In genomic region chr13:107969961-107970391, GRCm38 (mm10) we compare ENCODE assay signal across 10 mouse cellular contexts.
DNase-seq lines count a peak whose midpoint lies in the region; ATAC-seq lines count a peak whose summit lies in the region.
"Had no signal": no experiment of that assay in that cellular context is flagged by ENCODE, and none has a peak within 500 bp of the region (broad histone marks: within the 10 kb centered on the region; RNA-seq: fewer than 3 reads in every experiment).

No protein-coding gene starts in this region.

- intact Hi-C loops in left cerebral cortex, postnatal 14 days (cut with DNase I), result loop anchor here (10.0 kb wide), 1 partner anchor 155 kb away; no protein-coding TSS in a partner anchor

- H3K9ac ChIP-seq in forebrain, embryonic 11.5 days (ENCODE audit: low read length), result peak overlapping the region; percentile 6; the same call in 1 of the 2 replicates
- H3K9ac ChIP-seq: liver, embryonic 14.5 days had no signal

- DNase-seq in forebrain, embryonic 11.5 days (ENCODE audit: low spot score), result no peak
- DNase-seq in forebrain, embryonic 10.5 days (ENCODE audit: extremely low spot score, low spot score), result no peak
- peak; percentile 64 for DNase-seq in Muller cell, postnatal 12 days (ENCODE audit: inconsistent ontology term)
- peak; percentile 32 to 34 for DNase-seq in frontal cortex, postnatal 14 days (ENCODE audit: low spot score in 2 of 2)
- DNase-seq in left cerebral cortex, postnatal 14 days (ENCODE audit: low spot score in 2 of 2), result peak; percentile 43 to 49
- DNase-seq in MN1 (ENCODE audit: low spot score), result no peak
- no peak for DNase-seq in T-cell, adult 2 months (ENCODE audit: low spot score)
- DNase-seq: adrenal gland, postnatal 10 days had no signal

- no peaks in the 10 kb centered on the region for H3K36me3 ChIP-seq in forebrain, embryonic 11.5 days (ENCODE audit: control insufficient read depth, insufficient read depth, low read length)
- no peaks in the 10 kb centered on the region for H3K36me3 ChIP-seq in forebrain, embryonic 10.5 days (replicated peaks)

- H3K4me2 ChIP-seq in forebrain, embryonic 11.5 days (ENCODE audit: low read depth, low read length, severe bottlenecking), result no peak overlapping the region

- no peak overlapping the region for H3K4me3 ChIP-seq in forebrain, embryonic 11.5 days (ENCODE audit: low read depth, low read length)
- no peak overlapping the region for H3K4me3 ChIP-seq in forebrain, embryonic 10.5 days

- H3K4me1 ChIP-seq in forebrain, embryonic 11.5 days (replicated peaks; ENCODE audit: control insufficient read depth, insufficient read depth, low read length), result peaks cover 4% of the 10 kb centered on the region; the same call in 1 of the 2 replicates
- peaks cover 26% of the 10 kb centered on the region for H3K4me1 ChIP-seq in forebrain, embryonic 10.5 days

- H3K27ac ChIP-seq in forebrain, embryonic 11.5 days (ENCODE audit: low read depth, low read length), result no peak overlapping the region
- H3K27ac ChIP-seq in forebrain, embryonic 10.5 days, result no peak overlapping the region
- H3K27ac ChIP-seq: liver, embryonic 14.5 days had no signal

- WGBS in forebrain, embryonic 11.5 days, result 14% methylated on average over 7 of the region's 7 CpGs
- WGBS in forebrain, embryonic 10.5 days, result 18% methylated on average over 7 of the region's 7 CpGs

- peak; percentile 77 for ATAC-seq in forebrain, embryonic 11.5 days (replicated peaks; ENCODE audit: low FRiP score)
- no peak for ATAC-seq in CD4-positive, CD25-positive, alpha-beta regulatory T cell, adult 4 months

- no peaks in the 10 kb centered on the region for H3K27me3 ChIP-seq in forebrain, embryonic 11.5 days (ENCODE audit: control insufficient read depth, insufficient read depth, low read length)
- H3K27me3 ChIP-seq in forebrain, embryonic 10.5 days (ENCODE audit: poor library complexity, severe bottlenecking), result no peaks in the 10 kb centered on the region

- H3K9me3 ChIP-seq in forebrain, embryonic 11.5 days (ENCODE audit: control insufficient read depth, low read length), result no peaks in the 10 kb centered on the region
- no peaks in the 10 kb centered on the region for H3K9me3 ChIP-seq in forebrain, embryonic 10.5 days

Comparison
In these comparisons a context has a peak if more than half of its experiments do, and no peak if none do; other contexts are left out.
1. DNase-seq: peak in Muller cell, postnatal 12 days (single experiment), frontal cortex, postnatal 14 days (2 of 2) and left cerebral cortex, postnatal 14 days (2 of 2); none in forebrain, embryonic 11.5 days (single experiment), forebrain, embryonic 10.5 days (single experiment), MN1 (single experiment) and T-cell, adult 2 months (single experiment).